Mouse (Mus musculus) heart, embryonic 16.5 days (tissue): ENCODE measurements around the gene Snx17. TPM values are rescaled to one million over a fixed set of nuclear protein-coding genes. Genes with fewer than 3 reads are reported as not detected.
"Not testable (repeated sequence)": the region's sequence is repeated elsewhere in the genome, so short reads cannot be mapped to it uniquely, and the experiment has no call there.

Source experiments
- ATAC-seq: fragments of 200-750 bp; cut with Nextera tagmentation; replicated peaks from 2 replicates; pipeline ENCODE4 v1.8.0; 2017; ENCODE audit warnings: moderate number of reproducible peaks; ENCODE audit not compliant: insufficient read depth, low FRiP score; ENCODE audit errors: extremely low read depth
- H3K27ac ChIP-seq: fragments of 300-500 bp; sonication (generic); 2 replicates; pipeline ENCODE4 v1.5.1; 2014; ENCODE audit warnings: mild to moderate bottlenecking, low read length, control low read depth, moderate library complexity
- H3K27me3 ChIP-seq: fragments of 300-500 bp; sonication (generic); 2 replicates; pipeline ENCODE4 v1.6.1; 2014; ENCODE audit warnings: low read length, mixed read lengths; ENCODE audit not compliant: control insufficient read depth, insufficient read depth
- H3K36me3 ChIP-seq: fragments of 300-500 bp; sonication (generic); 2 replicates; pipeline ENCODE4 v1.6.1; 2014; ENCODE audit not compliant: control insufficient read depth, insufficient read depth
- H3K4me1 ChIP-seq: fragments of 300-500 bp; sonication (generic); 2 replicates; pipeline ENCODE4 v1.6.1; 2014; ENCODE audit warnings: low read length, mixed read lengths; ENCODE audit not compliant: control insufficient read depth, insufficient read depth
- H3K4me2 ChIP-seq: fragments of 300-500 bp; sonication (generic); 2 replicates; pipeline ENCODE4 v1.6.1; 2014; ENCODE audit warnings: low read depth, mild to moderate bottlenecking, control low read depth, low read length
- H3K4me3 ChIP-seq: fragments of 300-500 bp; sonication (generic); 2 replicates; pipeline ENCODE4 v1.5.1; 2014; ENCODE audit warnings: mild to moderate bottlenecking, control low read depth, low read length
- H3K9ac ChIP-seq: fragments of 300-500 bp; sonication (generic); 2 replicates; pipeline ENCODE4 v1.6.1; 2014; ENCODE audit warnings: low read length, control low read depth
- H3K9me3 ChIP-seq: fragments of 300-500 bp; sonication (generic); replicated peaks from 2 replicates; pipeline ENCODE4 v1.6.1; 2016; ENCODE audit warnings: low read length; ENCODE audit not compliant: control insufficient read depth
- WGBS: fragments of 180-500 bp; shearing (Covaris S2); extraction: QIAGEN DNeasy Blood & Tissue Kit; methylation state at CpG from one replicate; pipeline ENCODE4 v1.1.7; 2014; 5-methylcytosine and 5-hydroxymethylcytosine counted together
- polyA plus RNA-seq: library from polyadenylated mRNA; unstranded; fragments of >200 nt; fragmentation: Nextera tagmentation; extraction: Ambion mirVana; gene quantifications from 2 replicates; pipeline ENCODE4 v1.2.1, GENCODE M21; 2015

Snx17 gene
- polyA plus RNA-seq, 1 experiment from 2014 or later = 113 TPM

DNA sequence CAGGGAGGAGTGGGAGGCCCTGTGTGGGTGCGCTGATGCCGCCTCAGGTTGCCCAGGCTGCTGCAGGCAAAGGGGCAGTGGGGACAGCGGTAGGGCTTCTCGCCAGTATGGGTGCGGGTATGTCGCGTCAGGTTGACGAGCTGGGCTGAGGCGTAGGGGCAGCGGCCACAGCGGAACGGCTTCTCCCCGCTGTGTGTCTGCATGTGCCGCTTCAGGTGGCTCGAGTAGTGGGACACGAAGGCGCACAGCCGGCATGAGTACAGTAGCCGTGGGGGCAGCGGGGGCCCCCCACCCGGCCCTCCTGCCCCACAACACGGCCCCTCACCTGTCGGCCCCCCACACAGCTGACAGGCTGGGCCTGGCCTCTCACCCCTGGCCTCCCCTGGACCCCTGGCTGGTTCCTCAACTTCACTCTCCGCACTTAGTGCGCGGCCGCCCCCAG is 7.3 kb downstream of the Snx17 start:
- no peak overlapping the region for H3K27ac ChIP-seq
- H3K4me1 ChIP-seq = peaks cover 14% of the 10 kb centered on the region
- peaks cover 4% of the 10 kb centered on the region for H3K9me3 ChIP-seq
- H3K27me3 ChIP-seq = no peaks in the 10 kb centered on the region
- peak overlapping the region; percentile 78; the same call in 1 of the 2 replicates for H3K4me2 ChIP-seq
- ATAC-seq = no peak
- peaks cover 75% of the 10 kb centered on the region for H3K36me3 ChIP-seq
- 86% methylated on average over 27 of the region's 27 CpGs for WGBS
- H3K4me3 ChIP-seq = no peak overlapping the region
- H3K9ac ChIP-seq = peak overlapping the region; percentile 7; the same call in 1 of the 2 replicates

DNA sequence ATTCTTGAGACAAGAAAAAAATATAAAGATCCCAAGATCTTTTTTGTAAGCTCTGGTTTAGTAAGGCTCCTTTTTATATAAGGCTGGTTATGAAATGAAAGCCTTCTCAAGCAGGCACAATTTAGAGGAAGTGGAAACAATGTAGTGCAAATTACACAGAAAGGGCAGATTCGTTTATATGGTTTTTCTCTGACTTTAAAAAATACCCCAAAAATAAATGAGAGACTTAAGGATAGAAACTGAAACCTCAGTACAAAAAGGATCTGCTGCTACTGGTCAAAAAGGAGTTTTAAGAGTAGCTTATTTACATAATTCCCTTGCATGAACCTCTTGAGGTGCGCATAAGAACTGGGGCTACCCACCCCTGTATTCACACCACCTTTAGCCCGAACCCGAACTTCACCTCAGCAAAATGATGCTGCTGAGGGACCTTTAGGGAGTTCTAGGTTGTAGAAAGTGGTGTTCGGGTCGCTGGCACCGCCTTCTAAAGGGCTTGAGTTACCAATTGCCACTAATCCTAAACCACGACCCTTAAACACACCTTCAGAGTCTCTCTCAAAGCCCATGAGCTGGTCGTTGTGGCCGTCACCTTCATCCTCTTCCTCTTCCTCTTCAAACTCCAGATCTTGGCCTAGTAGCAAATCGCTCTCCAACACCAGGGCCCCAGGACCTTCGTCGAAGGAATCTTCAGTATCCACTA is 8.2 kb downstream of the Snx17 start:
- peak overlapping the region; percentile 72 for H3K4me3 ChIP-seq
- no peaks in the 10 kb centered on the region for H3K27me3 ChIP-seq
- WGBS = 11% methylated on average over 13 of the region's 13 CpGs
- peaks cover 14% of the 10 kb centered on the region for H3K4me1 ChIP-seq
- H3K36me3 ChIP-seq = peaks cover 74% of the 10 kb centered on the region
- H3K27ac ChIP-seq = peak overlapping the region; percentile 62
- H3K4me2 ChIP-seq = peak overlapping the region; percentile 78
- H3K9me3 ChIP-seq = peaks cover 4% of the 10 kb centered on the region
- no peak for ATAC-seq
- peak overlapping the region; percentile 83 for H3K9ac ChIP-seq

DNA sequence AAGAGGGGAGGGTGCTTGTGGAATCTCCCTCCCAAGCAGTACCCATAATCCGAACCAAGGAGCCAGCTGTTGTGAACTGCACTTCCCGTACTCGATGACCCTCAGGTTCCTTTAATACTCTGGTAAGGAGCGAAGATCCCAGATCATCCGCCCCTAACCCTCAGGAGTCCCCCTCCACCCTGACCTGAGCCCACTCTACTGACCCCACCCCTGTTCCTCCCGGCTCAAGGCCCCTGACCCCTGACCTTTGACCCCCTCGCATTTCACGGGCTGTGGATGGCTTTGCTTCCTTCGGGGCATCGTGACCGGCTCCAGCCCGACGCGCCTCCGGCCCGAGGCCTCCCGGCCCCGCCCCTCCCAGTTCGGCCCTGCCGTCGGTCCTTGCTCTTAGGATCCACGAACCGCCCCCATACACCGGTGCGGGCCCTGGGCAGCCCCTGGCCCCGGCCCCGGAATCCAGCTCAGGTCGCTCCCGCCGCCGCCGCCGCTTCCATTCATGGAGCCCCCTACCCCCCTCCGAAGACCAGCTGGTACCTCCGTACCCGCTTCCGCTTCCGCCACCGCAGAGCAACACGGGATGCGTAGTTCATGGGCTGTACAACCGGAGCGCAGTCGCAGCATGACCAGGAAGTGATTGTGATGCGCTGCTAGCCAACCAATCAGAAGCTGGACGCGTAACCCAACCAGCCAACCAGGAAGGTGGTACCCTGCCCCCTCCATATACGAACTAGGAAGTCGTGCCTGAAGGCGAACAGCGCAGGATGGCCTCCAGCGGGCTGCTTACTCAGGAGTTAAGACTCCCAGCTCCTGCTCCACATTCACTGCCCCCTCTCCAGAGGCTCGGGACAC is 8.9 kb downstream of the Snx17 start, which contains the start of gene Zfp513:
TSS of gene Zfp513 (minus strand) at position 562 of the 849 bp plus-strand sequence.
- Histone ChIP-seq H3K9ac (peak within 1 kb of the TSS; percentile 83), H3K4me2 (peak within 1 kb of the TSS; percentile 88), H3K4me1 (peaks cover 14% of the 10 kb centered on the region), H3K27me3 (no peaks in the 10 kb centered on the region), H3K36me3 (peaks cover 71% of the 10 kb centered on the region), H3K9me3 (peaks cover 4% of the 10 kb centered on the region), H3K27ac (peak within 1 kb of the TSS; percentile 85), H3K4me3 (peak within 1 kb of the TSS; percentile 72)
- WGBS = under 1% methylated on average over 53 of the region's 53 CpGs
- ATAC-seq = peak; percentile 97

DNA sequence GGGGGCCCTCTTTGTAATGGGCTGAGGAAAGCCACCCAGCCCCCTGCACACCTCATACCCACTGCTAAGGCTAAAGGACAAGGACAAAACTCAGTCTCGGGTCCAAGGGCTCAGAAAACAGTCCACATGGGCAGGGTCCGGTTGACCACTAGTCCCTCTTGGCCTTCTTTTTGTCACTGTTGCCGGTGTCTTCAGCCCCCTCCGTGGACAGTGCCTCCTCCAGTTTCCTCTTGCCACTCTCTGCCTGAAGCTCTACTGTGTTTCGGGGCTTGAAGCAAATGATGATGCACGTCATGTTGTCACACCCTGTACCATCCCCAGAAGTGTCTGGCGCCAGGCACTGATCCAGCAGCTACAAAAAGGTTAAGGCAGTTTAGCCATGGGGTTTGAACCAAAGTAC is 9.9 kb downstream of the Snx17 start:
- H3K9ac ChIP-seq = peak overlapping the region; percentile 82; the same call in 1 of the 2 replicates
- peaks cover 4% of the 10 kb centered on the region for H3K9me3 ChIP-seq
- H3K4me3 ChIP-seq = peak overlapping the region; percentile 72
- peaks cover 72% of the 10 kb centered on the region for H3K36me3 ChIP-seq
- peak overlapping the region; percentile 85 for H3K27ac ChIP-seq
- H3K27me3 ChIP-seq = no peaks in the 10 kb centered on the region
- peaks cover 14% of the 10 kb centered on the region for H3K4me1 ChIP-seq
- no peak for ATAC-seq
- peak overlapping the region; percentile 88 for H3K4me2 ChIP-seq
- WGBS = 81% methylated on average over 7 of the region's 7 CpGs

DNA sequence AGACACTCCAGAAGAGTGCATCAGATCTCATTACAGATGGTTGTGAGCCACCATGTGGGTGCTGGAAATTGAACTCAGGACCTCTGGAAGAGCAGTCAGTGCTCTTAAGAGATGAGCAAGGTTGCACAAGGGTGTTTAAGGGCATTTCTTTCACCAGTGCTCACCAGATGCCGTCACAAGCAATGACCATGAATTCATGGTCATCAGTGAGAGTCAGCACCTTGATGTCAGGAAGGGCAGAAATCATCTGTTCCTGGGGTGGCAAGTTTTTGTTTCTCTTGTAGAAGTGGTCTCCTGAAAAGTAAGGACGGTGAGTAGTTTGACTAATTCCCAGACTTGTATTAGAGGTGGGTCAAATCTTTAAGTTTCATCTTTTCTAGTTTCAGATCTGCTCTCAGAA is 10.8 kb downstream of the Snx17 start:
- Histone ChIP-seq H3K27me3 (no peaks in the 10 kb centered on the region), H3K9me3 (peaks cover 4% of the 10 kb centered on the region), H3K9ac (no peak overlapping the region), H3K4me2 (no peak overlapping the region), H3K4me1 (peaks cover 14% of the 10 kb centered on the region), H3K4me3 (no peak overlapping the region), H3K36me3 (peaks cover 63% of the 10 kb centered on the region), H3K27ac (no peak overlapping the region)
- 87% methylated on average over 2 of the region's 2 CpGs for WGBS
- no peak for ATAC-seq

DNA sequence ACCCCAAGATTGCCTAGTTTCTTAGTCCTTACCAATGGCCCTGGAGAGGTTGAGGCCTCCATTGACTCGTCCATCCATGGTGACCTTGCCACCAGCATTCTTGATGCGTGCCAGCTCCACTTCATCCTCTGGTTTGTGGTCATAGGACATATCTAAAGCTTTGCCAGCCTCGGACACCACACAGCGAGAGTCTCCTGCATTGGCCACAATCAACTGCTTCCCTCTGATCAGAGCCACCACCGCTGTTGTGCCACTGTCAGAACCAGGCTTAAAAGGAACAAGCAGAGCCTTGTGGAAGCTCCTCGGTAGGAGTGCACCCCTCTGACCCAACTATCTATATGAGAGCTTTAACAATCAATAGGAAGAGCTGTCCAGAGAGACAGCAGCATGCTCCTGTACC is 11.4 kb downstream of the Snx17 start:
- Histone ChIP-seq H3K36me3 (peaks cover 57% of the 10 kb centered on the region), H3K9me3 (peaks cover 4% of the 10 kb centered on the region), H3K4me3 (no peak overlapping the region), H3K27ac (no peak overlapping the region), H3K4me2 (no peak overlapping the region), H3K4me1 (peaks cover 14% of the 10 kb centered on the region), H3K27me3 (no peaks in the 10 kb centered on the region), H3K9ac (no peak overlapping the region)
- no peak for ATAC-seq
- 86% methylated on average over 6 of the region's 6 CpGs for WGBS

DNA sequence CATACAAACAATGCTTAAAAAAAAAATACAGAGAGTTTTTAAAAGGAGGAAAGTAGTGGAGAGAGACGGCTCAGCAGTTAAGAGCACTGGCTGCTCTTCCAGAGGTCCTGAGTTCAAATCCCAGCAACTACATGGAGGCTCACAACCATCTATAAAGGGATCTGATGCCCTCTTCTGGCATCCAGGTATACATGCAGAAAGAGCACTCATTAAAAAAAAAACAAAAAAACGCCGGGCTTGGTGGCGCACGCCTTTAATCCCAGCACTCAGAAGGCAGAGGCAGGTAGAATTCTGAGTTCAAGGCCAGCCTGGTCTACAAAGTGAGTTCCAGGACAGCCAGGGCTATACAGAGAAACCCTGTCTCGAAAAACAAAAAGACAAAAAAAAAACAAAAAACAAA is 23.5 kb downstream of the Snx17 start:
- not testable (repeated sequence) for H3K4me3 ChIP-seq

DNA sequence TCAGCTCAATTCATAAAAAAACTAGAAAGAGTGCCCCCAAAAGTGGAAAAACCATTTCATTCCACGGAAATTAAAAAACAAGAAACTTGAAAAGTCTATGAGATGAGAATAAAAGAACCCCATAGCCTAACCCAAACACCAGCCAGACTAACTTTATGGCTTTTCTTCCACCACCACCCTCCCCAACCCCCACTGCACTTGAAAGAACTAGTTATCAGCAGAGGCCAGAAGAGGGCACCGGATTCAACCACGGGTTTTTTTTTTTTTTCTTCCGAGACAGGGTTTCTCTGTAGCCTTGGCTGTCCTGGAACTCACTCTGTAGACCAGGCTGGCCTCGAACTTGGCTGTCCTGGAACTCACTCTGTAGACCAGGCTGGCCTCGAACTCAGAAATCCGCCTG is 25.3 kb downstream of the Snx17 start:
- Histone ChIP-seq H3K9ac (no peak overlapping the region), H3K4me2 (peak overlapping the region; percentile 71; the same call in 1 of the 2 replicates), H3K27me3 (no peaks in the 10 kb centered on the region), H3K4me1 (peaks cover 20% of the 10 kb centered on the region), H3K27ac (no peak overlapping the region), H3K4me3 (no peak overlapping the region), H3K9me3 (no peaks in the 10 kb centered on the region), H3K36me3 (no peaks in the 10 kb centered on the region)
- ATAC-seq = no peak
- WGBS = 50% methylated on average over 7 of the region's 7 CpGs

More for the DNA sequence above, 23.5 kb downstream of the Snx17 start:
- WGBS = 88% methylated on average over 6 of the region's 6 CpGs
- not testable (repeated sequence) for ATAC-seq, H3K4me2 ChIP-seq, H3K9me3 ChIP-seq, H3K36me3 ChIP-seq, H3K27me3 ChIP-seq, H3K27ac ChIP-seq, H3K9ac ChIP-seq
- peaks cover 18% of the 10 kb centered on the region for H3K4me1 ChIP-seq

DNA sequence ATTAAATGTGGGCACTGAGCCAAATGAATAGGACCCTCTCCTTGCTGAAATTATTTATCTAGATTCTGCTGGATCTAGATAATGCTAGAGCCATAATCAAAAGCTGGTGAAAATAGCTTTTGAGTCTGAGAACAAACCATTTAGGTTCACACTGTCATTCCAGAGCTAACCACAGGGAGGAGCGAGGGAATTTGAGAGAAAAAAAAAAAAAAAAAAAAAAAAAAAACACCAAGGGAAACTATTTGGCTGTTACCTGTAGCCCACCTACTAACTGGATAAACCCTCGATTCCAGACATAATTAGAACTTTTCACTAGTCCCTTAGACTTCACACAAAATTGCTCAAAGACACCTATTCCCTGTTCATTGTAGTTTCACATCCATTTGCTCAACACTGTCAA is 26.0 kb downstream of the Snx17 start:
- H3K27me3 ChIP-seq = no peaks in the 10 kb centered on the region
- no peak for ATAC-seq
- peak overlapping the region; percentile 44 for H3K4me3 ChIP-seq
- WGBS = 0% methylated on average over 2 of the region's 2 CpGs
- no peaks in the 10 kb centered on the region for H3K36me3 ChIP-seq
- H3K4me2 ChIP-seq = peak overlapping the region; percentile 71
- peak overlapping the region; percentile 90 for H3K9ac ChIP-seq
- no peak overlapping the region for H3K27ac ChIP-seq
- peaks cover 20% of the 10 kb centered on the region for H3K4me1 ChIP-seq
- H3K9me3 ChIP-seq = no peaks in the 10 kb centered on the region
